Mouse (Mus musculus) midbrain, embryonic 12.5 days (tissue): ENCODE measurements around the gene 4933428M09Rik. TPM values are rescaled to one million over a fixed set of nuclear protein-coding genes. Genes with fewer than 3 reads are reported as not detected.

Experiments
- ATAC-seq: fragments of 200-750 bp; cut with Nextera tagmentation; 2 replicates; pipeline ENCODE4 v1.8.0; 2017; ENCODE audit warnings: low read depth, moderate TSS enrichment, moderate library complexity; ENCODE audit not compliant: low FRiP score
- H3K27ac ChIP-seq: fragments of 300-500 bp; sonication (generic); replicated peaks from 2 replicates; pipeline ENCODE4 v1.5.1; 2016; ENCODE audit warnings: mild to moderate bottlenecking
- H3K27me3 ChIP-seq: fragments of 300-500 bp; sonication (generic); 2 replicates; pipeline ENCODE4 v1.6.1; 2016; ENCODE audit warnings: mild to moderate bottlenecking
- H3K36me3 ChIP-seq: fragments of 300-500 bp; sonication (generic); 2 replicates; pipeline ENCODE4 v1.6.1; 2016
- H3K4me1 ChIP-seq: fragments of 300-500 bp; sonication (generic); 2 replicates; pipeline ENCODE4 v1.6.1; 2016
- H3K4me2 ChIP-seq: fragments of 300-500 bp; sonication (generic); replicated peaks from 2 replicates; pipeline ENCODE4 v1.6.1; 2016; ENCODE audit warnings: mild to moderate bottlenecking, moderate library complexity
- H3K4me3 ChIP-seq: fragments of 300-500 bp; sonication (generic); 2 replicates; pipeline ENCODE4 v1.5.1; 2016; ENCODE audit warnings: mild to moderate bottlenecking
- H3K9ac ChIP-seq: fragments of 300-500 bp; sonication (generic); replicated peaks from 2 replicates; pipeline ENCODE4 v1.6.1; 2016; ENCODE audit warnings: mild to moderate bottlenecking, moderate library complexity
- H3K9me3 ChIP-seq: fragments of 300-500 bp; sonication (generic); 2 replicates; pipeline ENCODE4 v1.6.1; 2016; ENCODE audit warnings: mild to moderate bottlenecking
- WGBS: fragments of 180-500 bp; shearing (Covaris S2); methylation state at CpG from one replicate; pipeline ENCODE4 v1.1.7; 2016; 5-methylcytosine and 5-hydroxymethylcytosine counted together
- polyA plus RNA-seq: library from polyadenylated mRNA; unstranded; fragments of >200 nt; fragmentation: Nextera tagmentation; extraction: Ambion mirVana; gene quantifications from 2 replicates; pipeline ENCODE4 v1.2.1, GENCODE M21; 2016

The 4933428M09Rik gene
- polyA plus RNA-seq, 1 experiment from 2014 or later = not detected

DNA sequence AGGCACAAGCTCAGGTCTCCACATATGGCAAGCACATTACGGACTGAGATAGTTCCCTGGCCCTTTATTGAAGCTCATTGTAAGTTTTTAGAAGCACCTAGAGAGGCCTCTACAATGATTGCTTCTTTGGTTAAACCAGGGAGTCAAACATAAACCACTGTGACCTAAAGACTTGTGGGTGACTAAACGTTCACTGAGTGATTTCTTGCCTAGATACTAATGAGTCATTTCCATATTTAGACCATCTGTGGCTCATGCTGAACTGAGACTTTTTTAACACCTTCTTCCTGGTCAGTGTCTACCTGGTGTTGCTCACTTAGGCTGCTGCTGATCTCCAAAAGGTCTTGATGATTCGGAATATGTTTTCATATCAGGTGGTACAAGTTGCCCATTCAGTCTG is 42.9 kb downstream of the 4933428M09Rik start:
- H3K27ac ChIP-seq = no peak overlapping the region
- H3K4me2 ChIP-seq = no peak overlapping the region
- ATAC-seq = no peak
- H3K27me3 ChIP-seq = no peaks in the 10 kb centered on the region
- no peaks in the 10 kb centered on the region for H3K9me3 ChIP-seq
- no peak overlapping the region for H3K4me3 ChIP-seq
- H3K4me1 ChIP-seq = no peaks in the 10 kb centered on the region
- H3K36me3 ChIP-seq = no peaks in the 10 kb centered on the region
- WGBS = 86% methylated on average over 3 of the region's 3 CpGs
- no peak overlapping the region for H3K9ac ChIP-seq

Other genes starting within 250 kb of the 4933428M09Rik start
- not detected in 2 replicates for gene Serpina7, start 94.0 kb upstream of the 4933428M09Rik start, polyA plus RNA-seq
- gene 4930513O06Rik, start 93.0 kb upstream of the 4933428M09Rik start, polyA plus RNA-seq = not detected in 2 replicates
- gene Mum1l1, start 30.8 kb downstream of the 4933428M09Rik start, polyA plus RNA-seq = 12.5 and 14.4 TPM in 2 replicates
- gene Trap1a, start 154.5 kb downstream of the 4933428M09Rik start, polyA plus RNA-seq = not detected in 2 replicates